Mouse (Mus musculus): ENCODE results near the gene Kdf1.
A peak's percentile ranks its signal among the peaks of the same experiment; 100 is the strongest.

- TF ChIP-seq POLR2A (IDR thresholded peaks at IDR 0.05; ENCODE audit: low read depth, low read length) (peak; percentile 85), CTCF (IDR thresholded peaks at IDR 0.05; ENCODE audit: borderline replicate concordance, insufficient read depth, low read length) (no peak)
Observed at GRCm38 (mm10) chr4:133498160-133498724, 20.5 kb upstream of the Kdf1 start, which contains the start of gene Trnp1.

Measured in embryonic fibroblast, embryonic 13.5 days (primary cell).